Mouse (Mus musculus) E14TG2a.4 (cell line): ENCODE results near the gene Hps4.

Experiments used
- CTCF ChIP-seq: conservative IDR thresholded peaks from 2 replicates; pipeline ENCODE4 v1.5.1; 2014; ENCODE audit warnings: low read length
- NANOG ChIP-seq: IDR thresholded peaks from 2 replicates; pipeline ENCODE4 v1.6.1; 2014; ENCODE audit warnings: borderline replicate concordance, low read length, mixed read lengths

- TF ChIP-seq CTCF = no peak
- no peak for TF ChIP-seq NANOG
Observed at GRCm38 (mm10) chr5:112301694-112302093, 41.2 kb upstream of the Hps4 start.
